Mouse (Mus musculus): ENCODE measurements around the gene Plekhh3. TPM values are rescaled to one million over a fixed set of nuclear protein-coding genes. Genes with fewer than 3 reads are reported as not detected.

The Plekhh3 gene
- polyA plus RNA-seq, 1 experiment from 2014 or later, result 7.2 TPM

Small RNA genes within 50 kb of the gene (microRNA-seq; reads per million reads assigned to microRNA genes)
- gene Gm27626, result not detected

Other genes with a start within 250 kb of the Plekhh3 start
- 45.6 and 77.7 TPM in 2 replicates for gene Stat3, start 231.8 kb downstream of the Plekhh3 start, polyA plus RNA-seq (2014; fragmentation: Nextera tagmentation; extraction: Ambion mirVana)
- 5.3 and 20.4 TPM in 2 replicates for gene Cavin1, start 200.5 kb downstream of the Plekhh3 start, polyA plus RNA-seq (2014; fragmentation: Nextera tagmentation; extraction: Ambion mirVana)
- gene Atp6v0a1, start 161.9 kb downstream of the Plekhh3 start, polyA plus RNA-seq (2014; fragmentation: Nextera tagmentation; extraction: Ambion mirVana), result 147 and 175 TPM in 2 replicates
- gene Naglu, start 101.3 kb downstream of the Plekhh3 start, polyA plus RNA-seq (2014; fragmentation: Nextera tagmentation; extraction: Ambion mirVana), result 7.0 and 9.8 TPM in 2 replicates
- 0.35 TPM in 1 of 2 replicates, not detected in the other for gene Hsd17b1, start 92.9 kb downstream of the Plekhh3 start, polyA plus RNA-seq (2014; fragmentation: Nextera tagmentation; extraction: Ambion mirVana)
- gene Coasy, start 88.8 kb downstream of the Plekhh3 start, polyA plus RNA-seq (2014; fragmentation: Nextera tagmentation; extraction: Ambion mirVana), result 38.3 and 39.2 TPM in 2 replicates
- gene Mlx, start 84.1 kb downstream of the Plekhh3 start, polyA plus RNA-seq (2014; fragmentation: Nextera tagmentation; extraction: Ambion mirVana), result 84.6 and 95.7 TPM in 2 replicates
- 17.0 and 19.0 TPM in 2 replicates for gene Psmc3ip, start 75.9 kb downstream of the Plekhh3 start, polyA plus RNA-seq (2014; fragmentation: Nextera tagmentation; extraction: Ambion mirVana)
- gene Retreg3, start 51.5 kb downstream of the Plekhh3 start, polyA plus RNA-seq (2014; fragmentation: Nextera tagmentation; extraction: Ambion mirVana), result 10.6 and 17.6 TPM in 2 replicates
- 63.3 and 63.7 TPM in 2 replicates for gene Tubg1, start 51.4 kb downstream of the Plekhh3 start, polyA plus RNA-seq (2014; fragmentation: Nextera tagmentation; extraction: Ambion mirVana)
- gene Tubg2, start 15.4 kb downstream of the Plekhh3 start, polyA plus RNA-seq (2014; fragmentation: Nextera tagmentation; extraction: Ambion mirVana), result 48.5 and 62.6 TPM in 2 replicates
- gene Cntnap1, start 828 bp downstream of the Plekhh3 start, polyA plus RNA-seq (2014; fragmentation: Nextera tagmentation; extraction: Ambion mirVana), result 7.5 and 8.3 TPM in 2 replicates
- 0.12 and 0.30 TPM in 2 replicates for gene Ccr10, start 4.1 kb upstream of the Plekhh3 start, polyA plus RNA-seq (2014; fragmentation: Nextera tagmentation; extraction: Ambion mirVana)
- gene Ezh1, start 55.1 kb upstream of the Plekhh3 start, polyA plus RNA-seq (2014; fragmentation: Nextera tagmentation; extraction: Ambion mirVana), result 28.4 and 30.7 TPM in 2 replicates
- 63.1 and 103 TPM in 2 replicates for gene Ramp2, start 74.7 kb upstream of the Plekhh3 start, polyA plus RNA-seq (2014; fragmentation: Nextera tagmentation; extraction: Ambion mirVana)
- 121 and 134 TPM in 2 replicates for gene Vps25, start 82.4 kb upstream of the Plekhh3 start, polyA plus RNA-seq (2014; fragmentation: Nextera tagmentation; extraction: Ambion mirVana)
- gene Wnk4, start 89.2 kb upstream of the Plekhh3 start, polyA plus RNA-seq (2014; fragmentation: Nextera tagmentation; extraction: Ambion mirVana), result 4.2 and 5.9 TPM in 2 replicates
- 0.75 and 0.86 TPM in 2 replicates for gene Cntd1, start 107.7 kb upstream of the Plekhh3 start, polyA plus RNA-seq (2014; fragmentation: Nextera tagmentation; extraction: Ambion mirVana)
- gene Coa3, start 107.8 kb upstream of the Plekhh3 start, polyA plus RNA-seq (2014; fragmentation: Nextera tagmentation; extraction: Ambion mirVana), result 242 and 258 TPM in 2 replicates
- 178 and 182 TPM in 2 replicates for gene Becn1, start 130.9 kb upstream of the Plekhh3 start, polyA plus RNA-seq (2014; fragmentation: Nextera tagmentation; extraction: Ambion mirVana)
- 73.3 and 88.3 TPM in 2 replicates for gene Psme3, start 144.9 kb upstream of the Plekhh3 start, polyA plus RNA-seq (2014; fragmentation: Nextera tagmentation; extraction: Ambion mirVana)
- 1.7 and 2.0 TPM in 2 replicates for gene Aoc2, start 153.7 kb upstream of the Plekhh3 start, polyA plus RNA-seq (2014; fragmentation: Nextera tagmentation; extraction: Ambion mirVana)
- 0.10 TPM in 1 of 2 replicates, not detected in the other for gene Aoc3, start 159.3 kb upstream of the Plekhh3 start, polyA plus RNA-seq (2014; fragmentation: Nextera tagmentation; extraction: Ambion mirVana)
- not detected in 2 replicates for gene G6pc, start 196.2 kb upstream of the Plekhh3 start, polyA plus RNA-seq (2014; fragmentation: Nextera tagmentation; extraction: Ambion mirVana)
- gene Aarsd1, start 246.3 kb upstream of the Plekhh3 start, polyA plus RNA-seq (2014; fragmentation: Nextera tagmentation; extraction: Ambion mirVana), result 89.5 and 100 TPM in 2 replicates